Mouse (Mus musculus) heart, embryonic 15.5 days (tissue): ENCODE results near the gene Mrpl27. TPM values are rescaled to one million over a fixed set of nuclear protein-coding genes. Genes with fewer than 3 reads are reported as not detected.

Experiments
- ATAC-seq: fragments of 200-750 bp; cut with Nextera tagmentation; replicated peaks from 2 replicates; pipeline ENCODE4 v1.8.0; 2017; ENCODE audit warnings: low read depth, moderate TSS enrichment; ENCODE audit not compliant: insufficient number of reproducible peaks, insufficient read depth, low FRiP score
- H3K27ac ChIP-seq: fragments of 300-500 bp; sonication (generic); 2 replicates; pipeline ENCODE4 v1.5.1; 2015; ENCODE audit warnings: mild to moderate bottlenecking, inconsistent platforms
- H3K27me3 ChIP-seq: fragments of 300-500 bp; sonication (generic); 2 replicates; pipeline ENCODE4 v1.6.1; 2015; ENCODE audit warnings: inconsistent platforms
- H3K36me3 ChIP-seq: fragments of 300-500 bp; sonication (generic); 2 replicates; pipeline ENCODE4 v1.6.1; 2015; ENCODE audit warnings: mild to moderate bottlenecking, inconsistent platforms
- H3K4me1 ChIP-seq: fragments of 300-500 bp; sonication (generic); replicated peaks from 2 replicates; pipeline ENCODE4 v1.6.1; 2015; ENCODE audit warnings: inconsistent platforms
- H3K4me2 ChIP-seq: fragments of 300-500 bp; sonication (generic); 2 replicates; pipeline ENCODE4 v1.6.1; 2015; ENCODE audit warnings: inconsistent platforms, mild to moderate bottlenecking, moderate library complexity
- H3K4me3 ChIP-seq: fragments of 300-500 bp; sonication (generic); 2 replicates; pipeline ENCODE4 v1.5.1; 2015; ENCODE audit warnings: mild to moderate bottlenecking, inconsistent platforms
- H3K9ac ChIP-seq: fragments of 300-500 bp; sonication (generic); 2 replicates; pipeline ENCODE4 v1.6.1; 2015; ENCODE audit warnings: mild to moderate bottlenecking, inconsistent platforms
- H3K9me3 ChIP-seq: fragments of 300-500 bp; sonication (generic); replicated peaks from 2 replicates; pipeline ENCODE4 v1.6.1; 2016; ENCODE audit warnings: inconsistent platforms
- WGBS: fragments of 180-500 bp; shearing (Covaris S2); methylation state at CpG from one replicate; pipeline ENCODE4 v1.1.7; 2015; ENCODE audit warnings: mixed read lengths; 5-methylcytosine and 5-hydroxymethylcytosine counted together
- polyA plus RNA-seq: library from polyadenylated mRNA; unstranded; fragments of >200 nt; fragmentation: Nextera tagmentation; extraction: Ambion mirVana; gene quantifications from 2 replicates; pipeline ENCODE4 v1.2.1, GENCODE M21; 2015

The Mrpl27 gene
- polyA plus RNA-seq = 122 and 135 TPM in 2 replicates

DNA sequence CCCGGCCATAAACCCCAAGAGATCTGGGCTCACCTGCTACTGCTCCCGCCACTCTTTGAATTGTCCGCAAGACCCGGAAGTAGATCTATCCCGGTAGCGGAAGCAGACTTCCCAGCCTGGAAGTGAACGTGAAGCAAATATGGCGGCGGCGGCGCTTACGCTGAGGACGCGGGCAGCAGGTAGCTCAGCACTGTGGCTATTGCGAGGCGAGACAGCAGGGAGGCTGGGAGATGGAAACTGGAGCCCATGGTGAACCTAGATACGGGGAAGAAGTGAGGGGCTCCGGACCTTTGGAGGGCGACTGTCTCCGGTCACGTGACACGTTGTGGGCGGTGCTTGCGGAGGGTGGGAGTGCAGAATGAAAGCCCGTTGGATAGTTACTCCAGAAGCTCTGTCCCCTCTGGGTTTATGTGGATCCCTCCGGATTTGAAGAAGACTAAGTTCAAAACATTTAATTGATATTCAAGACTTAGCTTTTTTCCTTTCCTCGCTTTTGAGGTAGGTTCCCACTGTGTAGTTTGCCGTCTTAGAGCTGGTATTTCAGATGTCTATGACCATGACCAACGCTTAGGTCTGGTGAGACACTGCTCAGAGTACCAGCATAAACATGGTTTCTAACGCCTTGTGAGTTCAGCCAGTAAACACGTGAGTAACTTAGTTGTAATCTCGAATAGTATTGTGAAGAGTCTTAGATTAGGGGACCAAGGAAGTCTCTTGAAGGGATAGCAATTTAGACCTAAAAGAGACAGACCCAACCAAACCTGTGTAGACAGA is at the start of gene Mrpl27, which contains the start of gene Eme1:
Gene Mrpl27 (plus strand): TSS at position 105 of the 774 bp plus-strand sequence.
Gene Eme1 (minus strand): TSS at position 302 of the 774 bp plus-strand sequence.
- ATAC-seq = peak; percentile 85
- Histone ChIP-seq H3K4me1 (peaks cover 16% of the 10 kb centered on the region), H3K36me3 (peaks cover 21% of the 10 kb centered on the region), H3K9me3 (no peaks in the 10 kb centered on the region), H3K9ac (peak within 1 kb of the TSS; percentile 76), H3K4me3 (peak within 1 kb of the TSS; percentile 83), H3K27ac (peak within 1 kb of the TSS; percentile 98), H3K4me2 (peak within 1 kb of the TSS; percentile 86), H3K27me3 (no peaks in the 10 kb centered on the region)
- under 1% methylated on average over 32 of the region's 32 CpGs for WGBS

GRCm38 (mm10) chr11:94610744-94611740 is 42.5 kb upstream of the Mrpl27 start:
- ATAC-seq = no peak

DNA sequence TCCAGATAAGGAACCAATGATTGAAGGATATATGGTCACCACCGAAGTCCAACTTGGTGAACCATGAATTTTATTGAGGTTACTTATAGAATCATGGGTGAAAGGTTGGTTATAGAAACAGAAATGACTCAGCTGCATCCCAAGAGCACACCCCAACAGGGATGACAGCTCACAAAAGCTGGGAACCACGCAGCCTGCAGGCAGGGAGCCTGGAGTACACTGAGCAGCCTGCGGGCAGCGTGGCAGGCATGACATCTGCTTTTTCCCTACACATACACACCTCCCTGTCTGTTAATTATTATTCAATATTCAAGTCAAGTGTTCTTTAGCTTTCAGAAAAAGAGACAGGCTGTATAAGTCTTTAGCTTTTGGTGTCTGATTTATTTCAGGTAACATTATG is 39.0 kb upstream of the Mrpl27 start:
- Histone ChIP-seq H3K27ac (no peak overlapping the region), H3K4me3 (no peak overlapping the region), H3K9ac (no peak overlapping the region), H3K9me3 (no peaks in the 10 kb centered on the region), H3K36me3 (no peaks in the 10 kb centered on the region), H3K4me1 (no peaks in the 10 kb centered on the region), H3K27me3 (0 out of 2 replicates have a peak, but pooled peaks cover 2% of the 10 kb centered on the region), H3K4me2 (no peak overlapping the region)
- no peak for ATAC-seq
- WGBS = 84% methylated on average over 4 of the region's 4 CpGs

More at GRCm38 (mm10) chr11:94610744-94611740, 42.5 kb upstream of the Mrpl27 start:
- no peak overlapping the region for H3K9ac ChIP-seq
- H3K9me3 ChIP-seq = no peaks in the 10 kb centered on the region
- no peak overlapping the region for H3K4me2 ChIP-seq
- no peaks in the 10 kb centered on the region for H3K4me1 ChIP-seq
- H3K27me3 ChIP-seq = 0 out of 2 replicates have a peak, but pooled peaks cover 2% of the 10 kb centered on the region
- WGBS = 74% methylated on average over 4 of the region's 4 CpGs
- no peak overlapping the region for H3K4me3 ChIP-seq
- H3K27ac ChIP-seq = no peak overlapping the region
- no peaks in the 10 kb centered on the region for H3K36me3 ChIP-seq

- no peaks in the 10 kb centered on the region for H3K9me3 ChIP-seq
- no peak overlapping the region for H3K9ac ChIP-seq
- ATAC-seq = no peak
- no peak overlapping the region for H3K27ac ChIP-seq
- no peaks in the 10 kb centered on the region for H3K36me3 ChIP-seq
- no peaks in the 10 kb centered on the region for H3K4me1 ChIP-seq
- 0 out of 2 replicates have a peak, but pooled peaks cover 2% of the 10 kb centered on the region for H3K27me3 ChIP-seq
- no peak overlapping the region for H3K4me3 ChIP-seq
- no peak overlapping the region for H3K4me2 ChIP-seq
- 14% methylated on average over 4 of the region's 4 CpGs for WGBS
These were observed 38.1 kb upstream of the Mrpl27 start for GRCm38 (mm10) chr11:94615494-94615893.

DNA sequence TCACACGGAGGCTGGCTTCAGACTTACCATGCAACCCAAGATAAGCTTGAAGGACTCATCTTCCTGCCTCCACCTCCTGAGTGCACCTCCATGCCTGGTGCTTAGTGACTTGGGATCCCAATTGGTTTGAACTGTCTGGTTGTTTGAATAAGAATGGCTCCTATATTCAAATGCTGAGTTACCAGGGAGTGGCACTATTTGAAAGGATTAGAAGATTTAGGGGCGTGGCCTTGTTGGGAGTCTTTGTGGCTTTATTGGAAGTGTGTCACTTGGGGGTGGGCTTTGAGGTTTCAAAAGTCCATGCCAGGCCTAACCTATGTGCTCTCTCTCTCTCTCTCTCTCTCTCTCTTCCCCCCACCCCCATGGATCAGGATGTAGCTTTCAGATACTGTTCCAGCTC is 35.9 kb upstream of the Mrpl27 start:
- Histone ChIP-seq H3K4me2 (no peak overlapping the region), H3K9me3 (no peaks in the 10 kb centered on the region), H3K9ac (no peak overlapping the region), H3K27ac (no peak overlapping the region), H3K36me3 (no peaks in the 10 kb centered on the region), H3K4me3 (no peak overlapping the region), H3K4me1 (no peaks in the 10 kb centered on the region), H3K27me3 (0 out of 2 replicates have a peak, but pooled peaks cover 2% of the 10 kb centered on the region)
- 84% methylated on average over 2 of the region's 2 CpGs for WGBS
- no peak for ATAC-seq

- no peak overlapping the region for H3K4me2 ChIP-seq
- H3K27me3 ChIP-seq = no peaks in the 10 kb centered on the region
- no peaks in the 10 kb centered on the region for H3K9me3 ChIP-seq
- ATAC-seq = no peak
- H3K27ac ChIP-seq = no peak overlapping the region
- 50% methylated on average over 6 of the region's 6 CpGs for WGBS
- no peaks in the 10 kb centered on the region for H3K36me3 ChIP-seq
- H3K9ac ChIP-seq = no peak overlapping the region
- no peaks in the 10 kb centered on the region for H3K4me1 ChIP-seq
- no peak overlapping the region for H3K4me3 ChIP-seq
These were observed 32.7 kb upstream of the Mrpl27 start for GRCm38 (mm10) chr11:94620766-94621457.

DNA sequence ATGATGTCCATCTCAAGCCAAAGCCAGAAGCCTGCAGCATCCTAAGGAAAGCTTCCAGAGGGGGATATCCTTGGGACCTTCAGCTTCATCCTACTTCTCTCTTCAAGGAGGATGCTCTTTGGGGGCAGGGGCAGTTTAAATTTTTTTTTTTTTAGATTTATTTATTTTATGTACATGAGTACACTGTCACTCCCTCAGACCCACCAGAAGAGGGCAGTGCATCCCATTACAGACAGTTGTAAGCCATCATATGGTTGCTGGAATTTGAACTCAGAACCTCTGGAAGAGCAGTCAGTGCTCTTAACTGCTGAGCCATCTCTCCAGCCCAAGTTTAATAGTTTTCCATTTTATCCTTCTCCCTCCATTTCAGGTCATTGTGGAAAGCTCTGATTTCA is 32.1 kb upstream of the Mrpl27 start:
- no peaks in the 10 kb centered on the region for H3K9me3 ChIP-seq
- ATAC-seq = no peak
- H3K27ac ChIP-seq = no peak overlapping the region
- H3K4me2 ChIP-seq = no peak overlapping the region
- H3K27me3 ChIP-seq = no peaks in the 10 kb centered on the region
- no peak overlapping the region for H3K9ac ChIP-seq
- no peaks in the 10 kb centered on the region for H3K36me3 ChIP-seq
- no peaks in the 10 kb centered on the region for H3K4me1 ChIP-seq
- no peak overlapping the region for H3K4me3 ChIP-seq

DNA sequence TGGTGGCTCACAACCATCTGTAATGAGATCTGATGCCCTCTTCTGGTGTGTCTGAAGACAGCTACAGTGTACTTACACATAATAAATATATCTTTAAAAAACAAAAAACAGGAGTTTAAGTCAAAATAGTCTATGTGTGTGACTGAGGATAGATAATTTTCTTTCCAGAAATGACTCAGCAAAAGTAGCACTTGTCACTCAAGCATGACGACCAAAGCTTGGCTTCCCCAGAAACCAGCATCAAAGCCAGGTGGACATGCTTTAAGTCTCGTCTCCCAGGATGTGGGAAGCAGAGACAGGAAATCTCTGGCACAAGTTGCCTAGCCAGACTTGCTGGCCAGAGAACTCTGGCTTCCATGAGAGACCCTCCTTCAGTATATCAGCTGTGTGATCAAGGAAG is 31.4 kb upstream of the Mrpl27 start:
- no peak overlapping the region for H3K27ac ChIP-seq
- H3K4me1 ChIP-seq = no peaks in the 10 kb centered on the region
- 66% methylated on average over 2 of the region's 2 CpGs for WGBS
- H3K36me3 ChIP-seq = no peaks in the 10 kb centered on the region
- ATAC-seq = no peak
- no peak overlapping the region for H3K4me3 ChIP-seq
- no peaks in the 10 kb centered on the region for H3K9me3 ChIP-seq
- no peak overlapping the region for H3K4me2 ChIP-seq
- no peak overlapping the region for H3K9ac ChIP-seq
- H3K27me3 ChIP-seq = no peaks in the 10 kb centered on the region

DNA sequence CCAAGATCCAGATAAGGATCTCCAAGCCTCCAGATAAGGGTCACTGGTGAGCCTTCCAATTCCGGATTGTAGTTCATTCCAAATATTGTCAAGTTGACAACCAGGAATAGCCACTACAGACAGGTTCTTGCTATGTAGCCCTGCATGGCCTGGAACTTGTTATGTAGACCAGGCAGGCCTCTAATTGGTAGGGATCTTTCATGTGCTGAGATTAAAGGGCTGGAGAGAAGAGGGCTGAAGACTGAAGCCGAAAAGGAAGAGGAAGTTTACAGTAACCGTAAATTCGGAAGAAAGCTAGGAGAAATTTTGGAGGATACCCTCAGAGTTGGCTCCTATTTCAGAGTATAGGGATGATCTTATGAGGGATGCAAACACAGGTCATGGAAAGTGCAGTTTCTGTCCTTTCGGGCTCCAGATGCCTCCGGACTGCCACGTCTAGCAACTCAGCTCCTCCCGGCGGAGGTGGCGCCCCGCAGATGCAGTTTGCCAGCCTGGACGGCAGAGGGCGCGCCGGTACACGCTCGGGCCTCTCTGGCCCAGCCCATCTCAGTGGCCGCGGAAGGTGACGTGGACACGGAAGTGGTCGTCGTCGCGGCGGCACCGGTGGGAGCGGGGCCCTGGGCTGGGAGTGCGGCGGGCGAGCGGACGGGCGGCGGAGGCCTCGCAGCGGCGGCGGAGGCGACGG is 24.2 kb upstream of the Mrpl27 start, which contains the start of gene Lrrc59:
Gene Lrrc59 (plus strand): TSS at position 569 of the 685 bp plus-strand sequence.
- Histone ChIP-seq H3K4me3 (peak within 1 kb of the TSS; percentile 85), H3K4me2 (peak within 1 kb of the TSS; percentile 67), H3K27ac (peak within 1 kb of the TSS; percentile 67), H3K9me3 (no peaks in the 10 kb centered on the region), H3K36me3 (peaks cover 23% of the 10 kb centered on the region), H3K9ac (peak within 1 kb of the TSS; percentile 83), H3K4me1 (peaks cover 15% of the 10 kb centered on the region), H3K27me3 (no peaks in the 10 kb centered on the region)
- WGBS = 3% methylated on average over 41 of the region's 41 CpGs
- peak; percentile 96 for ATAC-seq

DNA sequence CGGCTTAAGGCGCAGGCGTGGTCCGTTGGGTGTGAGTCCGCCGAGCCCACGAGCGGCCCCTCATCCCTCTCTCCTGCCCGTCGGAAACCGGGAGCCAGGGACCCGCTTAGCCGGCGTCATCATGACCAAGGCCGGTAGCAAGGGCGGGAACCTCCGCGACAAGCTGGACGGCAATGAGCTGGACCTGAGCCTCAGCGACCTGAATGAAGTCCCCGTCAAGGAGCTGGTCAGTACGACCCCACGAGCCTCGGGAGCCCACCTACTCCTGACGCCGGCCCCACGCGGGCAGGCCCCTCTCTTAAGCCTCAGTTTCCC is 23.7 kb upstream of the Mrpl27 start:
- Histone ChIP-seq H3K4me2 (peak overlapping the region; percentile 67), H3K27me3 (no peaks in the 10 kb centered on the region), H3K9ac (peak overlapping the region; percentile 83), H3K27ac (peak overlapping the region; percentile 67), H3K36me3 (peaks cover 28% of the 10 kb centered on the region), H3K4me1 (peaks cover 15% of the 10 kb centered on the region), H3K9me3 (no peaks in the 10 kb centered on the region), H3K4me3 (peak overlapping the region; percentile 85)
- ATAC-seq = peak; percentile 68
- under 1% methylated on average over 28 of the region's 28 CpGs for WGBS
